Mouse (Mus musculus) CH12.LX (cell line): ENCODE measurements around the gene Asb18.

ENCODE experiments used
- CTCF ChIP-seq, 2 experiments: IDR thresholded peaks in 1 of 2; conservative IDR thresholded peaks in 1 of 2; 2 replicates each; pipeline ENCODE4 v1.5.1; 2011 to 2012; ENCODE audit warnings: low read depth in 2 of 2, low read length in 2 of 2, improper control_type of control experiment in 1 of 2, inconsistent platforms in 1 of 2, mild to moderate bottlenecking in 1 of 2, moderate library complexity in 1 of 2
- GABPA ChIP-seq: IDR thresholded peaks from 2 replicates; pipeline ENCODE4 v1.6.1; 2012; ENCODE audit warnings: low read depth, low read length, improper control_type of control experiment, inconsistent platforms; ENCODE audit not compliant: insufficient replicate concordance
- MAFK ChIP-seq: IDR thresholded peaks from 2 replicates; pipeline ENCODE4 v1.6.1; 2011; ENCODE audit warnings: low read length, improper control_type of control experiment; ENCODE audit not compliant: insufficient replicate concordance
- MAZ ChIP-seq: IDR thresholded peaks from 2 replicates; pipeline ENCODE4 v1.6.1; 2012; ENCODE audit warnings: low read depth, mild to moderate bottlenecking, inconsistent platforms, low read length, improper control_type of control experiment, moderate library complexity
- POLR2A ChIP-seq: IDR thresholded peaks from 2 replicates; pipeline ENCODE4 v1.6.1; 2011; ENCODE audit warnings: low read depth, mild to moderate bottlenecking, improper control_type of control experiment, low read length
- RCOR1 ChIP-seq: conservative IDR thresholded peaks from 2 replicates; pipeline ENCODE4 v1.6.1; 2012; ENCODE audit warnings: low read depth, mild to moderate bottlenecking, inconsistent platforms, low read length, improper control_type of control experiment
- SMC3 ChIP-seq: IDR thresholded peaks from 2 replicates; pipeline ENCODE4 v1.6.1; 2011; ENCODE audit warnings: low read depth, low read length, improper control_type of control experiment
- UBTF ChIP-seq: IDR thresholded peaks from 2 replicates; pipeline ENCODE4 v1.6.1; 2012; ENCODE audit warnings: low read depth, mild to moderate bottlenecking, inconsistent platforms, low read length, improper control_type of control experiment, moderate library complexity
- ZNF384 ChIP-seq: IDR thresholded peaks from 2 replicates; pipeline ENCODE4 v1.6.1; 2012; ENCODE audit warnings: low read depth, low read length, improper control_type of control experiment, inconsistent platforms

DNA sequence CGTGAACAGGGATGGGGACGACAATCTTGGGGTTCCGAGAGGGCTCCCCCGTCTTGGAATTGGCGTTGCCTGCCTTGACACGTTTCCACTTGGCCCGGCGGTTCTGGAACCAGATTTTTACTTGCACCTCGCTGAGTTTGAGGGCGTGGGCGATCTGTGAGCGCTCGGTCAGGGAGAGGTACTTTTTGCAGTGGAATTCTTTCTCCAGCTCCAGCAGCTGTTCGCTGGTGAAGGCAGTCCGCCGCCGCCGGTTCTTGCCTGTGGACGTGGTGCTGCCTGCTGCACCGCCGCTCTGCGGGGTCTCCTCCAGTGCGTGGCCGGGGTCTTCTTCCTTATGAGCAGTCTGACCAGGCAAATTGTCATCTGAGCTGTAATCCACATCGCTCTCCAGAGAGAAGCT is 85.8 kb downstream of the Asb18 start:
- no peak for TF ChIP-seq CTCF (conservative IDR thresholded peaks at IDR 0.05 in 1 of 2, IDR thresholded peaks at IDR 0.05 in 1 of 2; ENCODE audit: low read depth in 2 of 2, low read length in 2 of 2)
- no peak for TF ChIP-seq POLR2A
- no peak for TF ChIP-seq RCOR1
- no peak for TF ChIP-seq SMC3
- TF ChIP-seq ZNF384: no peak
- TF ChIP-seq MAFK: no peak
- TF ChIP-seq UBTF: no peak
- no peak for TF ChIP-seq MAZ
- no peak for TF ChIP-seq GABPA
